Mouse (Mus musculus): ENCODE results near the gene Zbtb20.
A peak's percentile ranks its signal among the peaks of the same experiment; 100 is the strongest.

Gene Zbtb20

GRCm38 (mm10) chr16:43565872-43566271, 690.2 kb downstream of the Zbtb20 start:
- no peak for DNase-seq (ENCODE audit: low spot score in 2 of 2)

- no peak for DNase-seq (ENCODE audit: low spot score in 2 of 2)
Observed at GRCm38 (mm10) chr16:43566511-43566910, 690.8 kb downstream of the Zbtb20 start.

- DNase-seq (ENCODE audit: low spot score in 2 of 2), result no peak
Observed at GRCm38 (mm10) chr16:43571376-43572081, 695.8 kb downstream of the Zbtb20 start.

- no peak for DNase-seq (ENCODE audit: low spot score in 2 of 2)
Observed at GRCm38 (mm10) chr16:43572171-43572570, 696.5 kb downstream of the Zbtb20 start.

- DNase-seq (ENCODE audit: low spot score in 2 of 2), result no peak
Observed at GRCm38 (mm10) chr16:43572766-43573165, 697.1 kb downstream of the Zbtb20 start.

- no peak for DNase-seq (ENCODE audit: low spot score in 2 of 2)
Observed at GRCm38 (mm10) chr16:43573181-43573833, 697.6 kb downstream of the Zbtb20 start.

GRCm38 (mm10) chr16:43574006-43574764, 698.5 kb downstream of the Zbtb20 start:
- peak; percentile 82 to 93 for DNase-seq (ENCODE audit: low spot score in 2 of 2)

- DNase-seq (ENCODE audit: low spot score in 2 of 2), result no peak
Observed at GRCm38 (mm10) chr16:43575066-43575465, 699.4 kb downstream of the Zbtb20 start.

GRCm38 (mm10) chr16:43575507-43575906, 699.8 kb downstream of the Zbtb20 start:
- no peak for DNase-seq (ENCODE audit: low spot score in 2 of 2)

- peak in 1 of 2 experiments; percentile 34 for DNase-seq (ENCODE audit: low spot score in 2 of 2)
Observed at GRCm38 (mm10) chr16:43577399-43577798, 701.7 kb downstream of the Zbtb20 start.

- DNase-seq (ENCODE audit: low spot score in 2 of 2), result no peak
Observed at GRCm38 (mm10) chr16:43578351-43578750, 702.7 kb downstream of the Zbtb20 start.

- no peak for DNase-seq (ENCODE audit: low spot score in 2 of 2)
Observed at GRCm38 (mm10) chr16:43579111-43579510, 703.4 kb downstream of the Zbtb20 start.

- no peak for DNase-seq (ENCODE audit: low spot score in 2 of 2)
Observed at GRCm38 (mm10) chr16:43580321-43580822, 704.7 kb downstream of the Zbtb20 start.

GRCm38 (mm10) chr16:43581551-43581950, 705.9 kb downstream of the Zbtb20 start:
- no peak for DNase-seq (ENCODE audit: low spot score in 2 of 2)

- DNase-seq (ENCODE audit: low spot score in 2 of 2), result no peak
Observed at GRCm38 (mm10) chr16:43586859-43587429, 711.3 kb downstream of the Zbtb20 start.

GRCm38 (mm10) chr16:43590704-43591493, 715.2 kb downstream of the Zbtb20 start:
- no peak for DNase-seq (ENCODE audit: low spot score in 2 of 2)

- no peak for DNase-seq (ENCODE audit: low spot score in 2 of 2)
Observed at GRCm38 (mm10) chr16:43592062-43592461, 716.4 kb downstream of the Zbtb20 start.

GRCm38 (mm10) chr16:43592801-43593200, 717.1 kb downstream of the Zbtb20 start:
- no peak for DNase-seq (ENCODE audit: low spot score in 2 of 2)

GRCm38 (mm10) chr16:43597375-43598060, 721.8 kb downstream of the Zbtb20 start:
- no peak for DNase-seq (ENCODE audit: low spot score in 2 of 2)

GRCm38 (mm10) chr16:43599707-43600106, 724.0 kb downstream of the Zbtb20 start:
- DNase-seq (ENCODE audit: low spot score in 2 of 2), result no peak

- no peak for DNase-seq (ENCODE audit: low spot score in 2 of 2)
Observed at GRCm38 (mm10) chr16:43602573-43602972, 726.9 kb downstream of the Zbtb20 start.

All from frontal cortex, postnatal 36 days (tissue).